Mouse (Mus musculus): ENCODE data around the gene Slc9a9.

Slc9a9 gene

DNA sequence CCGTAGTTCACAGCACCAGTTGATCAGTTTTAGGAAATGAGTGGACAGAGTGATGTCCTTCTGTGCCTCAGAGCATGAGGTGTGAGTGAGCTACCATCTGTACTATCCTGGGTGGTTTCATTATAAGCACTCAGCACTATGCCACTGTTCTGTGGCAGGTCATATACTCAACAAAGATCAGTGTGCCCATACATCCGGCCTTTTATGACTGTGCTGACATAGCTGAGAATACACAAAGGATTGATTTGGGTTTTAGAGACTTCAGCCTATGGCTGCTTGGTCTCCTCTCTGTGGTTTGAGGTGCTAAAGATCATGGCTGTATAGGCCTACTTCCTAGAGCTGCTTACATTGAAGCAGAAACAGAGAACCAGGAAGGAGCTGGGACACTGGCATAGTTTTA is 12.6 kb downstream of the Slc9a9 start:
- no peak for DNase-seq (ENCODE audit: low read depth, low spot score)

DNA sequence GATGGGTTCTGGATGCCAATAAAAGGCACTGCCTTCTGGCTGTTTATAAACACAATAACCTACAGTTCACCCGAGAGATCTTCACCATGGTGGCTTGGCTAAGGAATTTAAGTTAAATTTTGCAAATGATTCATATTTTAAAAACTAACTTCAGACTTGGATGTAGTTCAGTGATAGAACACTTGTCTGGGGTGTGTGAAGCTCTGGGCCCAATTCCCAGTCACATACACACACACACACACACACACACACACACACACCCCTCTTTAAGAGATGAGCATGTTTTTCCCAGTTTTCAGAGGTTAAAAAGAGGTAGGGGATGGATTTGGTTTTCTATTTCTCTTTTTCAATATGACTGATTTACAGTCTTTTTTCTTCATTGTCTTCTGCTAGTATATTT is 15.9 kb downstream of the Slc9a9 start:
- no peak for DNase-seq (ENCODE audit: low read depth, low spot score)

DNA sequence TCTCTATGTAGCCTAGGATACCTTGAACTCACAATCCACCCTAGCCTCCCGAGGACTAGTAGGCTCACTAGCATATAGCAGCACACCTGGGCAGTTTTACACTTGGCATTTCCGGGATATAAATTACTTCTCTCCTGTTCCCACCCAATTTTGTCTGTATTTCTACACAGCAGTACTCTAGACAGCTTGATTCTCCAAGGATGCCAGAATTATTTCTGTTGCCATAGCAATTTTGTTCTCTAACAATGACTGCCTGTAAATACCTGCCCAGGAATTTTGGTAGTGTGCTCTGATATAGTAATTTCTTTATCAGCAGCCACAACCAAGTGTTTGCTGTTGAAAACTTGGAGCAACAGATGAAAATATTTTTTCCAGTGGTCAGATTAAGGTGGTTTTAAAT is 16.7 kb downstream of the Slc9a9 start:
- no peak for DNase-seq (ENCODE audit: low read depth, low spot score)

DNA sequence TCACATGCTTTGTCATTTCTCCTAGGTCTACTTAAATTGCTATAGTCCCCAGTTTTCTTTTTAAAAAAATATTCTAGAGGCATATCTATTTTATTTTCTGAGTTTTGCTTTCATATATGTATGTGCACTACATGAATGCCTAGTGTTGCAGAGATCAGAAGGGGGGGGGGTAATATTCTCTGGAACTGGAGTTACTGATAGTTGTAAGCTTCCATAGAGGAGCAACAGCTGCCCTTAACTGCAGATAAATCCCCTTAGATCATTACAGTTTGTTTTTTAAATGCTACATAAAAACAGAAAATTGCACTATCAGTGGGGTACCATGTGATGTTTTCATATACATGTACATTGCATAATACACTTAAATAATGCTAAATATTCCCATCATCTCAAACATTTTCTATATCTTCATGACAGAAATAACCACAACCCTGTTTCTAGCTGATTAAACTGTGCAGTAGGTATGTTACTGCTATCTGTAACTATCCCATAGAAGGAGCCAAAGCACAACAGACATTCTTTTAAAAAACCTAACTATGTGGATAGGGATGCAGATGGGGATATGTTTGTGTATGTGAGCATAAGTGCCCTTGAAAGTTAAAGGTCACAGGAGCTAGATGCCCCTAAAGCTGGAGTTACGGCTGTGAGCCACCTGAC is 17.6 kb downstream of the Slc9a9 start:
- DNase-seq (ENCODE audit: low read depth, low spot score), result no peak

DNA sequence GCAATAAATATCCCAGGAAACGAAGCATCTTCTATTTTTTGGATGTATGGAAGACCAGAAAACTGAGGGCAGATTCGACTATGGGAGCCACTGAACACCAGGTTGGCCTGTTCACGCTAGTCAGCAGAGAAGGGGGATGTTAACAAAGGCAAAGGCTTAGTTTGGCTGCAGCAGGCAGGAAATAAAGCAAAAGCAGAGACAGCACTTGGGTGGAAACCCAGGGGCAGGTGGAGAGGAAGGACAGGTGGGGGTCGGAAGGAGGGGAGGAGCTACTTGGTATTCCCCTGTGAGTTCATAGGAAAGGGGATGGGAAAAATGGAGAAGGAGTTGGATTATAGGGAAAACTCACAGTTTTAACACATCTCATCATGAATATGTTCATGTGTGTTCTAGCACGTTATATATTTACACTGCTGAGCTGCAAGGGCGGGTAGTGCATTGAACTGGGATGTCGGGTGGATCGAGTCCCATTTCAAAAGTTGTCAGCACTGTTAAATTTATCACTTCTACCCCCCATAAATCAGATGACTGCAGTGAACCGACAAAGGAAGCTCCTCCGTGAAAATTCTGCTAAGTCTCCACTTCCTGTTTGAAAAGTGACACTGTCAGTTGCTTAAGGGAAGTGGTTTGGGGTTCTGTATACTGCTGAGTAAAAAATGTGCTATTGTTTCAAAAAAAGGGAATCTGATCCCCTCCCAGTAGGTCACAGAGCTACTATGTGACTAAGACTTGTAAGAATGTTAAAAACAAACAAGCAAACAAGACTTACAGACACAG is 21.8 kb downstream of the Slc9a9 start:
- DNase-seq (ENCODE audit: low read depth, low spot score), result no peak

DNA sequence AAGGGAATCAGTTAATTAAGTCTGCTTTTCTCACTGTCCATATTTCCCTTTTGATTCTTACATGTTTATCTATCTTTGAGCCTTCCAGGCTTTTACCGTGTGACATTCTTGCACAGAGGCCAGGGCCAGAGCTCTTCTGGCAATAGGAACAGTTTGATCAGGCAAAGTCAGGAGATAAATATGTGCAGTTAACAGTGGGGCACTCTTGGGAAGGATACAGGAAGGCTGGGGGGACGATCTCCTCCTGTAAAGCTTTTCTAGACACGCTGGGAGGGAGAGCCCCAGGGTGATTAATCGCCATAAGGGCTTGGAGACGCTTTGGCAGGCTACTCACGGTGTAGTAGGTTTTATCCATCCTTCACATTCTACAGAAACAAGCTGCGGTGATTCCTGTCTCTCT is 22.4 kb downstream of the Slc9a9 start:
- no peak for DNase-seq (ENCODE audit: low read depth, low spot score)

DNA sequence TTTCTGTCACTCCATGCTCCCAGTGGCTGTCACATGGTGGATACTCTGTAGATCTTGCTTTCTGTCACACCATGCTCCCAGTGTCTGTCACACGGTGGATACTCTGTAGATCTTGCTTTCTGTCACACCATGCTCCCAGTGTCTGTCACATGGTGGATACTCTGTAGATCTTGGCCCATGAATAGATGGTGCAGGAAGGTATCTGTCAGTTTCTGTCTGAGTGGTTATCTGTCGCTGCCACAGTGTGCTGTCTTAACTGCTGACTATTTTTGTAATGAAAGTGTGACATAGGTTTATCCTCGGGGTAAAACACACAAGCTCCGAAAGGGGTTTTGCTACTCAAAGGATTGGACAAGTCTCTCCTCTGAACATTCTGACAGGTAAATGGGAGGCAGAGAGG is 24.5 kb downstream of the Slc9a9 start:
- no peak for DNase-seq (ENCODE audit: low read depth, low spot score)

DNA sequence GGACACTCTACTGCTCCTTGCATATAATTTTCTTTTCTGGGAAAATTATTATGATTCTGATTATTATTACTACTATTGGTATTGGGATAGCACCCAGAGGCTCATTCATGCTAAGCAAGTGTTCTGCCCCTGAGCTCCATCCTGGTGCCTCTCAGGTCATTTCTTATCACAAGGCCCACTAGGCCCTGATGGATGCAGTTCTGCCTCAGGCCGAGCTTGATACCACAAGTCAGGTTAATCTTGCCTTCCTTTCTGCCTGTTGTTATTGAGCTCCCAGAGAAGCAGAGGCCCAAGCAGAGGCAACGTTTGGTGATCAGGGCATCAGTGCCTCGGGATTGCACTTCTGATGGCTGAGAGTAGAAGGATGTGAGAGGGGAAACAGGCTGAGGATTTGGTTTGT is 25.3 kb downstream of the Slc9a9 start:
- no peak for DNase-seq (ENCODE audit: low read depth, low spot score)

DNA sequence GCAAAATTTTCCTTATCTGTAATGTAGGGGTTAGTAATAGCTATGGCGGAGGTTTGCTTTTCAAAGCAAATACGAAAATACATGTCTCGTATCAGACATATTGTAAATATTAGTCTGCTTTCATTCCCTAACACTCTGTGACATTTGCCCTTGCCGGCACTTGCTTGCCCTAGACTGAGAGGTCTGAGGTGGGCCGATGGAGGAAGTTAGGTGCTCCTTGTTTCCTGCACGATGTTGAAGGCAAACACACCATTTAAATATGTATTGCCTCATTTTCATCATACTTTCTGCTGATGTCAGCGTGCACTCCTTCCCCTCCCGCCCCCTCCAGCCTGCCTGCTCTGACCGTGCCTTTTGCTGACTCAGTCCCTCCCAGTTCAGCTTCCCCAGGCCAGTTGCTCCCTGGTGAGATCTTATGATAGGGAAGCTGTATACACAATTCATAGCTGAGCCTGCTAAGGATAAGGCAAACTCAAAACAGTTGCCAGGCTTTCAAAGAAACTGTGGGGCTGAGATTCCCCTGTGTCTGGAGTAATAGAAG is 26.9 kb downstream of the Slc9a9 start:
- no peak for DNase-seq (ENCODE audit: low read depth, low spot score)

DNA sequence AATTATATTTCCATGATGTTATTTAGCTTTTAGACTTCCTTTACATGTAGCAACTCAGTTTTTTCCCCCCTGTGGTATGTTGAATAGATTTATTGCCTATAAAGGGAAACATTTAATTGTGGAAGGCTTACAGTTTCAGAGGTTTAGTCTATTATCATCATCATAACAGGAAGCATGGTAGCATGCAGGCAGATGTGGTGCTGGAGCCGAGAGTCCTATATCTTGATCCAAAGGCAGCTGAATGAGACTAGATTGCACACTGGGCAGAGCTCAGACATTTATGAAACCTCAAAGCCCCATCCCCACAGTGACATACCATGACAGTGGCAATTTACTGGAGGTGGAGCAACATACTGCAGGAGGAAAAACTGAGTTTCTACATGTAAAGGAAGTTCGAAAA is 28.5 kb downstream of the Slc9a9 start:
- DNase-seq (ENCODE audit: low read depth, low spot score), result no peak

DNA sequence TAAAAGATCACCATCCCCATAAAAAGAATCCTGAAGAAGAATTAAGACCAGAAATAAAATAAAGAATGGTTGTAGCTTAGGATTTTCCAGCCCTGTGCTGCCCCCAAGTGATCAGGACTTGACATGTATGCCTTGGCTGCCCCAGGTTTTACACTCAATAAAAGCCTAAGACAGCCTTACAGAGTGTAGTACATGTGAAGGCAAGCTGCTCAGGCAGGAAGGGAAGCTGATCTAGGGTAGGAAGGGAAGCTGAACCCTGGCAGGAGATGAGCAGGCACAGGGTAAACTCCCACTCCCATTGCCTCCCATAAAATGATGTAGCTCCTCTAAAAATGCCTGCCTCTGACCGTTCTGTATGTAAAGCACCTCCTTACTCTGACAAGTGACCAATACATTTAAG is 30.8 kb downstream of the Slc9a9 start:
- DNase-seq (ENCODE audit: low read depth, low spot score), result no peak

DNA sequence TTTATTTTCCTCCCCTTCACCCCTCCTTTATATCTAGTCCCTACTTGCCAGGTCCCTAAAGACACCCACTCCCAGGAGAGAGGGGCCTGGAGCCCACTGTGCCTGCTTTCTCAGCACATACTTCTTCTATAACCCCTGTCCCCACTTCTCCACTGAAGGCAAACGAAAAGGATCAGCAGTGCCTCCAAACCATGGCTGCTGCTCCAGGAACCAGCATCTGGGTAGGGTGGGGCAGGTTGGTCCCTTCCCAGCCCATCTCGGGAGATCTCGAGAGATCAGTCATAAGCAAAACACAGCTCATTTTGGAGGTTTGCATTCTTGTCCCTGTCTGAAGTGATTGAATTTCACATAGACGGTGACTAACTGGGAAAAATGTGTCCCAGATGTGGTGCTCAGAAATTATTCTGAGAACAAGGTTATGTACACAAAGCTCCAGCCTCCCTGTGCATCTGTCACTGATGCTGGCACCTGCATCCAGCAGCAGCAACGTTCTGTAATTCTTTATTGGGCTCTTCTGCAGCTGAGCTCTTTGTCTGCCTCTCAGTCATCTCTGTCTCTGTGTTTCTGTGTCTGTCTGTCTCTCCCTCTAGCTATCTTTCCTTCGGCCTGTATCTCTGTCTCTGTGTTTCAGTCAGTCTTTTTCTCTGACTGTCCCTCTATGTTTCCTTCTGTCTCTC is 31.6 kb downstream of the Slc9a9 start:
- DNase-seq (ENCODE audit: low read depth, low spot score), result no peak

DNA sequence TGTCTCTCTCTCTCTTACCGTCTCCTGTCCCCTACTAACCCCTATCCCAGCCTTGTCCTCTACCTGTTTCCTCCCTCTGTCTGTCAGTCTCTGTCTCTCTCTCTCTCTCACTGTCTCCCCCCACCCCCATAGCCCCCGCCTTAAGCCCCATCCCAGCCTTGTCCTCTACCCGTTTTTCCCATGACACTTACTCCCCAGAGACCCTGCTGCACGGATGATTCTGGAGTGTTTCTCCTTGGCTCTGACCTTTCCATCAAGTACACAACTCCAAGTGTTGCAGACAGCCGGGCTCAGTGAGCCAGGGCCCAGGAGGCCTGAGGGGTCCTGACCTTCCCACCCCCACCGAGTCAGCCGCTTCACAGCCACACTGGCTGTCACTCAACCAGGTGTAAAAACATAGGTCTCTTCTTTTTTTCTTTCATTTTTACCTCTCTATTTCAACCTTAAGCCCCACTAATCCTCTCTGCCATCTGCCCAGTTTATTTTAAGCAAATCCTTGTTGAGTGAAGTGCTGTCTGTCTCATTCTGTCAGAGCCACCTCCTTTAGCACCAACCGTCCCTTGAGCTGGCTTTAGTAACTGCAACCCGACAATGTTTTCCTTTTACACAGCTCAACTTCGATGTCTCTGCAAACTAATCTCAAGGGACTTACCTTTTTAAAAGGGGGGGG is 32.4 kb downstream of the Slc9a9 start:
- DNase-seq (ENCODE audit: low read depth, low spot score), result no peak

DNA sequence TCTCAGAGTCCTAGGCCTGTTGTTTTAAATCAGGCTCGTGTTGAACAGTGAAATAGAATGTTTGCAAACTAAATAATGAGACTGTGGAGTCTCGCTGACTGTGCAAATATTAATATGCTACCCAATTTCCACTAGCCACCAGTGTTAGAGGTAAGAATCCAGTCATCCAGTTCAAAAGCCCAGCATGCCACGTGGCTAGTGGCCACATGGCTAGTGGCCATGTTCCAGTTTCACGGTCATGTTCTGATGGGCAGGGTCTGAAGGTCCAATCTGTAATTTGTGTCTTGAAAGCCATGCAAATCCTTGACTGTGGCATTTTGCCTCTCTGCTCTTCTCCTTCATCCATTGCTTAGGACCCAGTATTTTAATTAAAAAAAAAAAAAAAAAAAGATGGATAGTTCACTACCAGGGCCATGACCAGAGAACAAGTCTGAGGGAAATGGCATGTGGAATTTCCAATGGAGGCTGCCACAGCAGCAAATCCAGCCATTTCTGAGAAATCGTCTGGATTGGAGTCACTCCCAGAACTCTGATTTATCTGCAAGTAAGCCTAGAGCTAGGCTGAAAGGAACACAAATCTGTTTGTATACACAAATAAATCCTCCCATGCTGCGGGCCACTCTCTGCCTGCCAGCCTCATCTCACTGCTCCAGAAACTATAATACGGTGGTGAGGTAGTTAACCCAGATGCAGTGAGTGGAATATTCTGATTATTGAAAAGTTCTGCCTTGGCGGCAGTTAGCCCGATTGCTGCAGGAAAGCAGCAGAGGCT is 35.5 kb downstream of the Slc9a9 start:
- DNase-seq (ENCODE audit: low read depth, low spot score), result no peak

DNA sequence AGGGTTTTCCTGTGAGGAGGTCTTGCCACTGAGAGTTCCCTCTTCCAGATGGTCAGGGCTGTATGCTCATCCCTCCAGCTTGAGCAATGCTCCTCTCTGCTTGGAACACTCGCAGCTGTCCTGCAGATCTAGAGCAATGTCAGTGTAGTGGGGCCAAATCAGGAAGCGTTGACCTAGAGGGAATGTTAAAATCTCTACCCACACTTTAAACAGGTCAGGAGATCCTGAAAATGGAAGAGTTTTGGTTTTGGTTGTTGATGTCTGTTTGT is 36.0 kb downstream of the Slc9a9 start:
- DNase-seq (ENCODE audit: low read depth, low spot score), result no peak

DNA sequence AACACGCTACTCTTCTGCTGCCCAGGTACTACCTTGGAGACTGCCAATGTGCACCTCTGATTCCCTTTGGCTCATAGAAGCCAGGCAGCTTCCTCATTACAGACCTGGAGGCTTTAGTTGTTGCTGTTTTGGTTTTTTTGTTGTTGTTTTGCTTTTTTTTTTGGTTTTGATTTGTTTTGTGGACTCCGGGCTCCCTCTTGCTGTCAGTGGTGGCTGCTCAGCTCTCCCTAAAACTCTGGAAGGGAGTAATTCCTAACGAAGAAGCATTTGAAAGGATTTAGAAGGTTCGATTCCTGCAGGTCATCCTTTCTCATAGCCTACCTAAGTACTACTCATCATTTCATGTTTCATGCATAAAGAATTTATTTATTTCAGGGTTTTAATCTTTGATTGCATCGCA is 42.4 kb downstream of the Slc9a9 start:
- no peak for DNase-seq (ENCODE audit: low read depth, low spot score)

DNA sequence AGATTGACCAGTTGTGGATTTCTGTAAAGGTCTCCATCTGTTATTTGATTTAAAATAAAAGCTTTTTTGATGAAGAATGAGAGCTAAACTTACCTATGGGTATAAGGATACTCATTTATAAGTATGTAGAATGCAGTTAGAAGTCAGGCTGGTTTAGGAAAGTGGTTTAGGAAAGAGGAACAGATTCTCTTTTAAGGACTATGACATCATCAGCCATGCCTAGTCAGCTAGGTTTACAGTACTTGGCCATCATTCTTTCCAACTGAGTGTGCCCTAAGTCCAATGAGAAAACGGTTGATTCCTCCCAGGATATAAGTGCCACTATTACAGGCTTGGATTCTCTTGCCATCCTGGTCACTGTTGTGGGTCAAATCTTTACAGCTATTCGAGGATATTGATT is 47.0 kb downstream of the Slc9a9 start:
- no peak for DNase-seq (ENCODE audit: low read depth, low spot score)

DNA sequence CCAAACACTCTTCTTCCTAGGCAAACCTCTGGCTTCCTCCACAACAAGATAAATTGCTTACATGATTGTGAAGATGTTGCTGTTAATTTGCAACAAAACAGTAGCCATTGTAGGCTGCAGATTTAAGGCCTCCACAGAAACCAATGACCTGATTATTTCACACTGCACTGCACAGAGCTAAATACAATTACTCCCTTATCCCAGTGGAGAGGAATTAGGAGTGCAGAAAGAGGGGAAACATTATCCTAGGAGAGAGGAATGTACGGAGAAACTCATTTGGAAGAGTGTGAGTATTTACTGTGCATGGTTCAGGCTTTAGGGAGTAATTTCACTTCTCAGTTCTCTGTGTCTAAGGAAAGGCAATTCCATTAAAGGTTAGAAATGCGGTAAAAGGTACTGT is 53.9 kb downstream of the Slc9a9 start:
- DNase-seq (ENCODE audit: low read depth, low spot score), result no peak

DNA sequence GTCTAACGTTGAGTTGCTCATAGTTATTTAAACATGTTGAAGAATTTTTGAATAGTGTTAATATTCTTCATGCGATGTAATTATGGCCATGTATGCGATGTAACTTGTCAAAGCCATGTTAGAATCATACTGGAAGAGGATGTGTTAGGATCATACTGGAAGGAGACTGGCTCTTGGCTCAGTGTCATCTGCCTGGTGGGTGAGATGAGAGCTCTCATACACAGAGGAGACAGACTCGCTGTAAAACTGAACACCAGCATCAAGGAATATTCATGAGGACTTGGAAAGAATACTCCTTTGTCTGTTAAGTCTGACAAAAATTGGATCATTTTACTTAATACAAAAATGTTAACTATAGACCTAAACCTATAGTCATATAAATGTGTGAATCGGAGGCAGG is 55.4 kb downstream of the Slc9a9 start:
- no peak for DNase-seq (ENCODE audit: low read depth, low spot score)

DNA sequence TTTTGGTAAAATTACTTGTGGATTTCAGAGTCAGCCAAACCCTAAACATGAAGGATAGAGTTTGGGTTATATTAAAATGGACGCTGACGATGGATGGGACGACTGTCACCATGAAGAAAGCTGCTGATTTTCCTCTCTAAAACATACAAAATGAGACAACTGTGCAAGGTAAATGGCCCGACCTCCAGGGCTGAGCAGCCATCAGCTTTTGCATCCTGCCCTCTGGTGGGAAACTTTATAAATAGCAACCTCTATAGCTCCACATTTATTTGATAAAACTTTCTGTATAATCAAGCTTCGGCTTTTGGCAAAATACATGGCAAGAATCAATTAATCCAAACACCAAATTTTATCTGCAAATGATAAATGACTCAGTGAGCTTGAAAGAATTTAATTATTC is 57.7 kb downstream of the Slc9a9 start:
- no peak for DNase-seq (ENCODE audit: low read depth, low spot score)

DNA sequence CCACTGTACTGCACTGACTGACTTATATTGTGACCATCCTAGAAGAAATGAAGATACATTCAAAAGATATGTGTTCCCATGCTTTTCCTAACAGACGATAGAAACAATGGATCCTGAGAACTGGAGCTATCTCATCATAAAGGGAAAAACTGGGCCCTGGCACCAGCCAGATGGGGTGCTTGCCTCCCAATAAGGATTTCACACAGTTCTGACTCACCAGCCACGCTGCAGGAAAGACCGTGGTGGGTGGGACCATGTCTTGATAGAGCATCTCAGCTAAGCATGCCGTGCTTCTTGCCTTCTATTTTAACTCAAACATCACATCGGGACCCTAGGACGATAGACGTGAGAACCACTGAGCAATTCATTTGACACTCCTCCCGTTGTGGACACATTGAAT is 60.7 kb downstream of the Slc9a9 start:
- no peak for DNase-seq (ENCODE audit: low read depth, low spot score)

DNA sequence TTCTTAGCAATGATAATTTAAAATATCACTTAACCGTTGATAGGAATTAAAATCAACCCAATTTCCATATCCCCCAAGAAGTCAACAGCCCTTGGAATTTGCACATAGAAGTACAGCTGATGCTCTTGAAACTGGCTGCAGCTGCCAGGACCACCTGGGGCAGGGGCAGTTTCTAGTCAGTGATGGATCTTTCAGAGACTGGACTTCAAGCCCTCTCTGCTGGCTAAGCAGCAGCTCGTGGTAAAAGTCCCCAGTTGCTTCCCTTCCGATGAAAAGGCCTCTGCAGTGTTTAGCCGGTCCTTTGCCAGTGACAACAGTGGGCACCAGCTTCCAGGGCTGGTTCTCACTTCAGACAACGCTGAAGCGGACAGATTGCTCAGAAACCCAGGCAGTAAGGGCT is 62.4 kb downstream of the Slc9a9 start:
- DNase-seq (ENCODE audit: low read depth, low spot score), result no peak
